Mouse (Mus musculus): ENCODE results near the gene Zfyve21. TPM values are rescaled to one million over a fixed set of nuclear protein-coding genes. Genes with fewer than 3 reads are reported as not detected.

Gene Zfyve21
- polyA plus RNA-seq, 1 experiment from 2014 or later, result 119 TPM

DNA sequence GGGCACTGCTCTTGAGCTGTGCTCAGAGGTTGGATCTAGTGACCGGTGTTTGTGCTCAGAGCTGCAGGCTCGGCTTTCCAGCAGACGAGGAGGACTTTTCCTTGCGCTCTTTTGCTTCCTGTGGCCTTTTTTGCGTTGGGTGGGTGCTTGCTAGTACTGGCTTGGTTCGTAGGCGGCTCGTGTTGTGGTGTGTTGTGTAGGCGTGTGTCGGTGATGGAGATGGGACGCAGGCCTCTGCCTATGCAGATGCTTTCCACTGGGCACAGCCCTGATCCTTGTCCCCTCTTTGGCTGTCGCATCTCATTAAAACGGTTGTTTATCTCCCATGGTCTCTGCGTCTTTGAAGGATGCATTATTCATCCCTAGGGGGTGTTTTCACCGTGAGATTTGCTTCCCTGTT lies 39.1 kb upstream of the Zfyve21 start:
- Histone ChIP-seq H3K4me2 (ENCODE audit: low read depth, low read length) (no peak overlapping the region), H3K4me1 (ENCODE audit: control insufficient read depth, insufficient read depth, low read length) (no peaks in the 10 kb centered on the region), H3K27me3 (replicated peaks; ENCODE audit: control insufficient read depth, insufficient read depth, low read length) (no peaks in the 10 kb centered on the region), H3K36me3 (ENCODE audit: control insufficient read depth, insufficient read depth, low read length) (peaks cover 78% of the 10 kb centered on the region), H3K4me3 (ENCODE audit: low read depth, low read length) (no peak overlapping the region), H3K9ac (ENCODE audit: low read depth, low read length) (no peak overlapping the region), H3K27ac (replicated peaks; ENCODE audit: low read depth, low read length) (no peak overlapping the region), H3K9me3 (ENCODE audit: control insufficient read depth, low read length) (0 out of 2 replicates have a peak, but pooled peaks cover 4% of the 10 kb centered on the region)
- WGBS, result 83% methylated on average over 15 of the region's 15 CpGs
- DNase-seq (ENCODE audit: low spot score) (no peak), ATAC-seq (ENCODE audit: low read depth) (no peak)

DNA sequence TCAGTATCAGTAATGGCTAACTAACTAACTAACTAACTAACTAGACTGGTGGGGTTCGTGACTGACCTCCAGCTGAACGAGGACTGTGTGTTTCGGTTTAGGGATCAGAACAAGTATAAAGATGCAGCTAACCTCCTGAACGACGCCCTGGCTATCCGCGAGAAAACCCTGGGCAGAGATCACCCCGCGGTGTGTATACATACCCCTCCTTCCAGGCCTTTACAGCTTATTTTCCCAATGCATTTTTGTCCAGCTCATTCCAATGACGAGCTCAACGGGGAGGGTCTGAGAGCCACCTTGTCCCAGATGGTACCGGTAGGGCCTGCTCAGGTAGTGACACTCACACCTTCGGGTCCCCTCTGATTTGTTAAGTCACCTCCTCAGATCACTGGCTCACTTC lies 36.1 kb upstream of the Zfyve21 start:
- H3K9me3 ChIP-seq (ENCODE audit: control insufficient read depth, low read length), result 0 out of 2 replicates have a peak, but pooled peaks cover 4% of the 10 kb centered on the region
- no peaks in the 10 kb centered on the region for H3K4me1 ChIP-seq (ENCODE audit: control insufficient read depth, insufficient read depth, low read length)
- peaks cover 99% of the 10 kb centered on the region for H3K36me3 ChIP-seq (ENCODE audit: control insufficient read depth, insufficient read depth, low read length)
- no peak for ATAC-seq (ENCODE audit: low read depth)
- DNase-seq (ENCODE audit: low spot score), result no peak
- 95% methylated on average over 13 of the region's 13 CpGs for WGBS
- no peak overlapping the region for H3K9ac ChIP-seq (ENCODE audit: low read depth, low read length)
- H3K4me2 ChIP-seq (ENCODE audit: low read depth, low read length), result no peak overlapping the region
- H3K4me3 ChIP-seq (ENCODE audit: low read depth, low read length), result no peak overlapping the region
- H3K27me3 ChIP-seq (replicated peaks; ENCODE audit: control insufficient read depth, insufficient read depth, low read length), result no peaks in the 10 kb centered on the region
- H3K27ac ChIP-seq (replicated peaks; ENCODE audit: low read depth, low read length), result no peak overlapping the region

DNA sequence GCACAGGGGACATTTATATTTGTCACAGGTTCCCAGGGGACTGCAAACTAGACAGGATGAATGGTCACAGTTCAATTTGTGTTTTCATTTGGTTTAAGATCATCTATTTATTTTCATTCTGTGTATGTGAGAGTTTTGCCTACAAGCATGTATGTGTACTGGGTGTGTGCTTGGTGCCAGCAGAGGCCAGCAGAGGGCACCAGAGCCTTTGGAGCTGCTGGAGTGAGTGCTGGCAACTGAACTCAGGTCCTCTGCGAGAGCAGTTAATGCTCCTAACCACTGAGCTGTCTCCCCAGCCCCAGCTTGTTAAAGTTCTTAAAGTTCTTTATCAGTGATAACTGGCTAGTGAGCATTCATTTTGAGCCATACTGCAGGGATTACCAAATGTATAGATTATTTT lies 34.4 kb upstream of the Zfyve21 start:
- Histone ChIP-seq H3K4me1 (ENCODE audit: control insufficient read depth, insufficient read depth, low read length) (no peaks in the 10 kb centered on the region), H3K4me2 (ENCODE audit: low read depth, low read length) (no peak overlapping the region), H3K27ac (replicated peaks; ENCODE audit: low read depth, low read length) (no peak overlapping the region), H3K4me3 (ENCODE audit: low read depth, low read length) (no peak overlapping the region), H3K36me3 (ENCODE audit: control insufficient read depth, insufficient read depth, low read length) (peaks cover 97% of the 10 kb centered on the region), H3K9ac (ENCODE audit: low read depth, low read length) (no peak overlapping the region), H3K9me3 (ENCODE audit: control insufficient read depth, low read length) (0 out of 2 replicates have a peak, but pooled peaks cover 4% of the 10 kb centered on the region), H3K27me3 (replicated peaks; ENCODE audit: control insufficient read depth, insufficient read depth, low read length) (no peaks in the 10 kb centered on the region)
- ATAC-seq (ENCODE audit: low read depth) (no peak), DNase-seq (ENCODE audit: low spot score) (no peak)
- WGBS, result 100% methylated on average over 1 of the region's 1 CpGs

DNA sequence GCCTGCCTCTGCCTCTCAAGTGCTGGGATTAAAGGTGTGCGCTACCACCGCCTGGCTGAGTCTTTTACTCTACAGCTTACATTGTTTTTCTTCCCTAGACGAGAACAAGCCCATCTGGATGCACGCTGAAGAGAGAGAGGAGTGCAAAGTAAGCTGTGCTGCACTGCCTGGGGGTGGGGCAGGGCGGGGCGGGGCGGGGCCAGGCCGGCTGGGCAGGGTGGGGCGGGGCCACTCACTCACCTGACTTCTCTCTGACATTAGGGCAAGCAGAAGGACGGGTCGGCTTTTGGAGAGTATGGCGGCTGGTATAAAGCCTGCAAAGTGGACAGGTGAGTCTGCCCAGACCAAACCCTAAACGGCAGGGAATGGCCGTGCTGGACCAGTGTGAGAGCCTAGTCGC lies 28.8 kb upstream of the Zfyve21 start:
- H3K9me3 ChIP-seq (ENCODE audit: control insufficient read depth, low read length), result no peaks in the 10 kb centered on the region
- H3K9ac ChIP-seq (ENCODE audit: low read depth, low read length), result no peak overlapping the region
- no peak overlapping the region for H3K27ac ChIP-seq (replicated peaks; ENCODE audit: low read depth, low read length)
- WGBS, result 67% methylated on average over 15 of the region's 15 CpGs
- H3K27me3 ChIP-seq (replicated peaks; ENCODE audit: control insufficient read depth, insufficient read depth, low read length), result no peaks in the 10 kb centered on the region
- H3K4me3 ChIP-seq (ENCODE audit: low read depth, low read length), result no peak overlapping the region
- ATAC-seq (ENCODE audit: low read depth) (no peak), DNase-seq (ENCODE audit: low spot score) (no peak)
- no peaks in the 10 kb centered on the region for H3K4me1 ChIP-seq (ENCODE audit: control insufficient read depth, insufficient read depth, low read length)
- peaks cover 93% of the 10 kb centered on the region for H3K36me3 ChIP-seq (ENCODE audit: control insufficient read depth, insufficient read depth, low read length)
- no peak overlapping the region for H3K4me2 ChIP-seq (ENCODE audit: low read depth, low read length)

DNA sequence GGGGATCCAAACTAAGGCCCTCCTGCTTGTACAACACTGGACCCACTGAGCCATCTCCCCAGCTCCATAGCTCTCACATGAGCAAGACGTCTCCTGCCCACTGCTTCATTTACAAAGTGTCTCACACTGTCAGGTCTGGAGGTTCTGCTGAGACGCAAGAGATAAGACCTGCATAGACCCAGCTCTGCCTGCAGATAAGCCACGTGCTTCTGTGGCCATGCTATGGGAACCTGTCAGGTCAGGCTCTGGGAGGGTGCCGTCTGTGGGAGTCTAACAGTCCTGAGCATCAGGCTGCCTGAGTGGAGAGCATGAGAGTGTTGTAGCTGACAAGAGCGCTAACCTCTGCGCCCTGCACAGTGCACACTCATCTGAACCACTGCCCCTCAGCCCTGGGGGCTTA lies 27.0 kb upstream of the Zfyve21 start:
- DNase-seq (ENCODE audit: low spot score) (no peak), ATAC-seq (ENCODE audit: low read depth) (no peak)
- WGBS, result 95% methylated on average over 6 of the region's 6 CpGs
- Histone ChIP-seq H3K27ac (replicated peaks; ENCODE audit: low read depth, low read length) (no peak overlapping the region), H3K36me3 (ENCODE audit: control insufficient read depth, insufficient read depth, low read length) (peaks cover 93% of the 10 kb centered on the region), H3K27me3 (replicated peaks; ENCODE audit: control insufficient read depth, insufficient read depth, low read length) (no peaks in the 10 kb centered on the region), H3K4me1 (ENCODE audit: control insufficient read depth, insufficient read depth, low read length) (no peaks in the 10 kb centered on the region), H3K4me2 (ENCODE audit: low read depth, low read length) (no peak overlapping the region), H3K9ac (ENCODE audit: low read depth, low read length) (no peak overlapping the region), H3K4me3 (ENCODE audit: low read depth, low read length) (no peak overlapping the region), H3K9me3 (ENCODE audit: control insufficient read depth, low read length) (no peaks in the 10 kb centered on the region)

DNA sequence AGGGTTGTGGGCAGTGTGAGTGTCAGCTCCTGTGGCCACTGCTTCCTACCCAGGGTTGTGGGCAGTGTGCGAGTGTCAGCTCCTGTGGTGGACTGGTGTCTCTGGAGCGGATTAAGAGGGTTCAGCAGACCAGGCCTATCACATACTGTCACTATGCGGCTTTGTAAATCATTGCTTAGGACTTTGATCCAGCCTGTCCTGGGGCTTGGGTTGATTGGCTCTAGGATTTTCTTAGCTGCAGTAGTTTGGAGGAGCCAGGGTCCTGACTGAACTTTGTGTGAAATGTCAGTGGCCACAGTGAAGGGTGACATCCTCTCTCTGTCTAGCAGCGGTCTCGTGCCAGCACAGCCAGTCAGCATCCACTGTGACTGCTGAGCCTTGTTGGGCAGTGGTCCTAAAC lies 23.9 kb upstream of the Zfyve21 start:
- H3K27ac ChIP-seq (replicated peaks; ENCODE audit: low read depth, low read length), result no peak overlapping the region
- no peaks in the 10 kb centered on the region for H3K4me1 ChIP-seq (ENCODE audit: control insufficient read depth, insufficient read depth, low read length)
- no peaks in the 10 kb centered on the region for H3K9me3 ChIP-seq (ENCODE audit: control insufficient read depth, low read length)
- H3K9ac ChIP-seq (ENCODE audit: low read depth, low read length), result no peak overlapping the region
- ATAC-seq (ENCODE audit: low read depth), result no peak
- no peak overlapping the region for H3K4me3 ChIP-seq (ENCODE audit: low read depth, low read length)
- no peak overlapping the region for H3K4me2 ChIP-seq (ENCODE audit: low read depth, low read length)
- WGBS, result 95% methylated on average over 5 of the region's 5 CpGs
- peaks cover 100% of the 10 kb centered on the region for H3K36me3 ChIP-seq (ENCODE audit: control insufficient read depth, insufficient read depth, low read length)
- DNase-seq (ENCODE audit: low spot score), result no peak
- H3K27me3 ChIP-seq (replicated peaks; ENCODE audit: control insufficient read depth, insufficient read depth, low read length), result no peaks in the 10 kb centered on the region

DNA sequence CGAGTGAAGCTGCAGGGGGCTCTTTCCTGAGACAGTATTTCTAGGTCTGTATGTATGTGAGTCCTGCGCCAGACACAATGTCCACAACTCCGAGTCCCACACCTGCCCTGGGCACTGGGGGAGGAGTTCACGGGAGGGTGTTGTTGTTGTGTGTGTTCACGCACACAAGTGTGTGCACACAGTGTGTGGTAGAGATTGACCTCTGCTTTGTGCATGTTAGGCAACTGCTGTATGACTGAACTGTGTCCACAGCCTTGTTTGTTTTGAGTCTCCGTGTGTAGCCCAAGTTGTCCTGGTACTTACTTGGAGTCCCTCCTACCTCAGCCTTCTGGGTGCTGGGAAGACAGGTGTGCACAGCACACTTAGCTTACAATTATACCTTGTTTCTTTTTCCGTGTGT lies 23.3 kb upstream of the Zfyve21 start:
- ATAC-seq (ENCODE audit: low read depth), result no peak
- Histone ChIP-seq H3K9ac (ENCODE audit: low read depth, low read length) (no peak overlapping the region), H3K9me3 (ENCODE audit: control insufficient read depth, low read length) (no peaks in the 10 kb centered on the region), H3K27ac (replicated peaks; ENCODE audit: low read depth, low read length) (no peak overlapping the region), H3K36me3 (ENCODE audit: control insufficient read depth, insufficient read depth, low read length) (peaks cover 100% of the 10 kb centered on the region), H3K4me1 (ENCODE audit: control insufficient read depth, insufficient read depth, low read length) (no peaks in the 10 kb centered on the region), H3K27me3 (replicated peaks; ENCODE audit: control insufficient read depth, insufficient read depth, low read length) (no peaks in the 10 kb centered on the region), H3K4me3 (ENCODE audit: low read depth, low read length) (no peak overlapping the region), H3K4me2 (ENCODE audit: low read depth, low read length) (no peak overlapping the region)
- 91% methylated on average over 7 of the region's 7 CpGs for WGBS
- no peak for DNase-seq (ENCODE audit: low spot score)

DNA sequence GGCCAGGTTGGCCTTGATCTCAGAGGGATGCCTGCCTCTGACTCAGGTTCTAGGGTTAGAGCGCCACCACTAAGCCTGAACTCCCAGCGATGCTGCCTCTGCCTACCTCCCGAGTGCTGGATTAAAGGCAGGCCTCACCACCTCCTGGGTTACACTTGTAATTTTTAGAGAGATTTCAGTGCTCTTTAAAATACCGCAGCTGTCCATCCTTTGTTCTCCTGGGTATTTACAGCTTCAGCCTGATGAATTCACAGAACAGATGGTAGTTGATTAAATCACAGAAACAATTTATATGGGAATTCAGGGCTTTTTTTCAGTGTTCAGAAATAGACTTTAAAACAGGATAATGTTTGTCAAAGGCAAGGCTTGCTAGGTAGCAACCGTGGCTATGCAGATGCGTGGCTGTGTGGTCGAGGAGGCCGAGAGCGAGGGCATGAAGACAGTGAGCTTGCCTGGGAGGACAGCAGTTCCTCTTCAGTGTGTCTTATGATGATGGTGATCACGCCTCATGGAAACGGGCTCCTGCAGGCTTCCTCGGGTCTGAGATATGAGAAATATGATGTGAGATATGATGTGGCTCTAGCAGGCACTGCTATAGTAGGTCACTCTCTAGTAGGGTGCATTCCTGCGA lies 22.4 kb upstream of the Zfyve21 start:
- 89% methylated on average over 13 of the region's 13 CpGs for WGBS
- H3K4me1 ChIP-seq (ENCODE audit: control insufficient read depth, insufficient read depth, low read length), result no peaks in the 10 kb centered on the region
- no peak overlapping the region for H3K4me3 ChIP-seq (ENCODE audit: low read depth, low read length)
- DNase-seq (ENCODE audit: low spot score) (no peak), ATAC-seq (ENCODE audit: low read depth) (no peak)
- no peak overlapping the region for H3K4me2 ChIP-seq (ENCODE audit: low read depth, low read length)
- no peak overlapping the region for H3K27ac ChIP-seq (replicated peaks; ENCODE audit: low read depth, low read length)
- H3K9me3 ChIP-seq (ENCODE audit: control insufficient read depth, low read length), result no peaks in the 10 kb centered on the region
- peaks cover 100% of the 10 kb centered on the region for H3K36me3 ChIP-seq (ENCODE audit: control insufficient read depth, insufficient read depth, low read length)
- H3K27me3 ChIP-seq (replicated peaks; ENCODE audit: control insufficient read depth, insufficient read depth, low read length), result no peaks in the 10 kb centered on the region
- H3K9ac ChIP-seq (ENCODE audit: low read depth, low read length), result no peak overlapping the region

DNA sequence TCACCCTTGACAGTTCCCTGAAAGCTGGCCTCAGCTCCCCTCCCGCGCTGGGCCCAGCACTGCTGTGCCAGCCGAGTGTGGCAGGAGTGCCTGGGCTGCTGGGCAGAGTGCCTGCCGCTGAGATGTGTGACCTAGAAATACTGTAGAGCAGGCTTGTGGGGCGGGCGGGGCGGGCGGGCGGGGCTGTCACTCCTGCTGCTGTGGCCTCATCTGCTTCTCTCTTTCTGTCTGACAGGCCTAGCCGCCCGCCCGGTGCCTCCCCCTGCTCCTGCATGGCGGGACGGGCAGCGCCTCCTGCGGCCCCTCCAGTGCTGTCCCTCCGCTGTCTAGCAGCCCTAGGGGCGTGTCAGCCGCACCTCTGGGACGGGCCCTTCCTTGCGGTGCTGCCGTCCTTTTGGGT lies 19.9 kb upstream of the Zfyve21 start:
- no peaks in the 10 kb centered on the region for H3K27me3 ChIP-seq (replicated peaks; ENCODE audit: control insufficient read depth, insufficient read depth, low read length)
- H3K27ac ChIP-seq (replicated peaks; ENCODE audit: low read depth, low read length), result no peak overlapping the region
- no peaks in the 10 kb centered on the region for H3K4me1 ChIP-seq (ENCODE audit: control insufficient read depth, insufficient read depth, low read length)
- no peak overlapping the region for H3K4me2 ChIP-seq (ENCODE audit: low read depth, low read length)
- H3K9ac ChIP-seq (ENCODE audit: low read depth, low read length), result no peak overlapping the region
- WGBS, result 73% methylated on average over 21 of the region's 22 CpGs
- H3K4me3 ChIP-seq (ENCODE audit: low read depth, low read length), result no peak overlapping the region
- ATAC-seq (ENCODE audit: low read depth) (no peak; the same call in 1 of the 2 replicates), DNase-seq (ENCODE audit: low spot score) (no peak)
- peaks cover 97% of the 10 kb centered on the region for H3K36me3 ChIP-seq (ENCODE audit: control insufficient read depth, insufficient read depth, low read length)
- no peaks in the 10 kb centered on the region for H3K9me3 ChIP-seq (ENCODE audit: control insufficient read depth, low read length)
